11 mouse cellular contexts compared by ENCODE assay signal in the genomic region with DNA sequence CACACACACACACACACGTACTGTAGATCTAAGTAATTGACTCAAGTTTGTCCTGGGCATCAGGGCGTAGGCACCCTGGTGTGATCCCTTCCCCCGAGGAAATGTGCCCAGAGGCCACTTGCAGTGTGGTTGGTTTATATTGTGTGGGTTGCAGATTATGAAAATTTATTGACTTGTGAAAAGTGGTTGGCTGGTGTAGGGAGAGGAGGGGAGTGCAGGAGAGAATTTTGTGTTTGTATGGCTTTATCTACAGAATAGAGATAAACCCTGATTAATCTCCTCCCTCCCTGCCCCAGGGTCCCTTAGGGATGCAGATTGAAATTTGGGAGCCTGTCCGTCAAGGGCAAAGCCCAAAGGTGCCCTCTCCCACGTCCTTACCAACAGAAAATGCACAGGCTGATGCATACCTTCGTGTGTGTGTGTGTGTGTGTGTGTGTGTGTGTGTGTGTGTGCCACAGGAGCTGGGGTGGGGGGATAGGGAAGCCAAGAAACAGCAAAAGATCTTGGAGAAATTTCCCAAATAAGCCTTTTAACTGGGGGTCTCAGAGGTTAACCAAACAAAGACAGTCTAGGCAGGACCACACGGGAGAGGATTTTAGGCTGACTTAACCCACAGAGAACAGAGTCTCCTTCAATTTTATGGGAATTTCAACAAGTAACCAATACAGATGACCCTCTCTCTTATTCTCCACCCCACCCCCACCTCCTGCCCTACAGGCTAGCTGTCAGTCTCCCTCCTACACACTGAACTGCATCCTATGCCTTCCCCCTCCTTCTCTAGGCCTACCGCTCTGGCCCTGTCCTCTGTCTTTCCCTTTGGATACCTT. TPM values are rescaled to one million over a fixed set of nuclear protein-coding genes. Genes with fewer than 3 reads are reported as not detected.
A peak's percentile ranks its signal among the peaks of the same experiment; 100 is the strongest.
DNase-seq lines count a peak whose midpoint lies in the region; ATAC-seq lines count a peak whose summit lies in the region.
"Had no signal": no experiment of that assay in that cellular context is flagged by ENCODE, and none has a peak within 500 bp of the region (broad histone marks: within the 10 kb centered on the region; RNA-seq: fewer than 3 reads in every experiment).

No protein-coding gene starts in this region.

- H3K4me2 ChIP-seq in heart, embryonic 11.5 days: no peak overlapping the region; the same call in 1 of the 2 replicates
- H3K4me2 ChIP-seq in embryonic facial prominence, embryonic 12.5 days (replicated peaks): peak overlapping the region; percentile 85
- H3K4me2 ChIP-seq in intestine, embryonic 15.5 days (replicated peaks): peak overlapping the region; percentile 84
- peak overlapping the region; percentile 59 for H3K4me2 ChIP-seq in neural tube, embryonic 13.5 days

- H3K27me3 ChIP-seq in heart, embryonic 11.5 days (ENCODE audit: control insufficient read depth, insufficient read depth, low read length): peaks cover 90% of the 10 kb centered on the region
- H3K27me3 ChIP-seq in embryonic facial prominence, embryonic 12.5 days: peaks cover 85% of the 10 kb centered on the region
- peaks cover 80% of the 10 kb centered on the region for H3K27me3 ChIP-seq in intestine, embryonic 15.5 days (replicated peaks)
- H3K27me3 ChIP-seq in neural tube, embryonic 13.5 days: peaks cover 99% of the 10 kb centered on the region

- no peaks in the 10 kb centered on the region for H3K36me3 ChIP-seq in heart, embryonic 11.5 days (ENCODE audit: control insufficient read depth, insufficient read depth, low read length)
- no peaks in the 10 kb centered on the region for H3K36me3 ChIP-seq in embryonic facial prominence, embryonic 12.5 days
- no peaks in the 10 kb centered on the region for H3K36me3 ChIP-seq in intestine, embryonic 15.5 days
- no peaks in the 10 kb centered on the region for H3K36me3 ChIP-seq in neural tube, embryonic 13.5 days

- ATAC-seq in heart, embryonic 11.5 days (replicated peaks; ENCODE audit: insufficient number of reproducible peaks, low FRiP score, low TSS enrichment): no peak
- no peak for ATAC-seq in embryonic facial prominence, embryonic 12.5 days (ENCODE audit: insufficient number of reproducible peaks, insufficient read depth, low FRiP score, low TSS enrichment)
- no peak for ATAC-seq in intestine, embryonic 15.5 days
- no peak for ATAC-seq in neural tube, embryonic 13.5 days (ENCODE audit: low read depth)

- no peak for DNase-seq in heart, postnatal 10 days
- no peak for DNase-seq in layer of hippocampus, adult 9-11 months
- no peak for DNase-seq in frontal cortex, adult 2 months (ENCODE audit: extremely low spot score in 1 of 2, low spot score in 1 of 2)
- DNase-seq in left cerebral cortex, postnatal 10 days (ENCODE audit: extremely low spot score in 1 of 2, low spot score in 2 of 2): no peak
- DNase-seq: cerebellum, postnatal 14 days; layer of hippocampus, postnatal 36 days had no signal

- 12% methylated on average over 8 of the region's 8 CpGs for WGBS in heart, embryonic 11.5 days (ENCODE audit: insufficient replicate concordance)
- WGBS in embryonic facial prominence, embryonic 12.5 days: 6% methylated on average over 8 of the region's 8 CpGs
- 11% methylated on average over 8 of the region's 8 CpGs for WGBS in intestine, embryonic 15.5 days
- WGBS in neural tube, embryonic 13.5 days: 8% methylated on average over 8 of the region's 8 CpGs

- no peak overlapping the region for H3K9ac ChIP-seq in heart, embryonic 11.5 days (ENCODE audit: low read depth, low read length)
- H3K9ac ChIP-seq in embryonic facial prominence, embryonic 12.5 days: peak overlapping the region; percentile 79
- peak overlapping the region; percentile 62 for H3K9ac ChIP-seq in intestine, embryonic 15.5 days
- H3K9ac ChIP-seq in neural tube, embryonic 13.5 days: peak overlapping the region; percentile 59

- peaks cover 24% of the 10 kb centered on the region for H3K4me1 ChIP-seq in heart, embryonic 11.5 days (ENCODE audit: control insufficient read depth, insufficient read depth, low read length)
- peaks cover 37% of the 10 kb centered on the region for H3K4me1 ChIP-seq in embryonic facial prominence, embryonic 12.5 days
- peaks cover 23% of the 10 kb centered on the region for H3K4me1 ChIP-seq in intestine, embryonic 15.5 days (replicated peaks)
- peaks cover 44% of the 10 kb centered on the region for H3K4me1 ChIP-seq in neural tube, embryonic 13.5 days (replicated peaks)

- H3K9me3 ChIP-seq in heart, embryonic 11.5 days (replicated peaks; ENCODE audit: control insufficient read depth, low read length): no peaks in the 10 kb centered on the region
- H3K9me3 ChIP-seq in embryonic facial prominence, embryonic 12.5 days: no peaks in the 10 kb centered on the region
- no peaks in the 10 kb centered on the region for H3K9me3 ChIP-seq in intestine, embryonic 15.5 days
- no peaks in the 10 kb centered on the region for H3K9me3 ChIP-seq in neural tube, embryonic 13.5 days

- H3K27ac ChIP-seq in heart, embryonic 11.5 days (ENCODE audit: low read depth, low read length): no peak overlapping the region
- H3K27ac ChIP-seq in embryonic facial prominence, embryonic 12.5 days: peak overlapping the region; percentile 91
- peak overlapping the region; percentile 32; the same call in 1 of the 2 replicates for H3K27ac ChIP-seq in intestine, embryonic 15.5 days
- H3K27ac ChIP-seq in neural tube, embryonic 13.5 days (replicated peaks): no peak overlapping the region

- intact Hi-C loops in heart, postnatal 10 days (cut with DNase I): loop anchor here (5.0 to 10.0 kb wide), 2 partner anchors 641 to 1063 kb away; no protein-coding TSS in a partner anchor
- intact Hi-C loops in left cerebral cortex, postnatal 10 days (cut with DNase I): loop anchor here (10.0 kb wide), 1 partner anchor 177 kb away; a partner anchor contains a TSS

- peak overlapping the region; percentile 53; the same call in 1 of the 2 replicates for H3K4me3 ChIP-seq in heart, embryonic 11.5 days (ENCODE audit: low read depth, low read length)
- peak overlapping the region; percentile 51 for H3K4me3 ChIP-seq in embryonic facial prominence, embryonic 12.5 days
- peak overlapping the region; percentile 60 for H3K4me3 ChIP-seq in intestine, embryonic 15.5 days (replicated peaks)
- H3K4me3 ChIP-seq in neural tube, embryonic 13.5 days: peak overlapping the region; percentile 42

RNA-seq across cellular contexts. Expression of a gene that starts 2.5 kb away (rescaled TPM):
- 1.1 and 1.7 TPM in 2 replicates for polyA plus RNA-seq in heart, embryonic 11.5 days (2014; fragmentation: Nextera tagmentation; extraction: Ambion mirVana)
- under 1 TPM in 1 of 2 experiments, not detected in 1; 0.10 TPM for total RNA-seq in heart, postnatal 10 days (2021)
- 21.4 and 25.8 TPM in 2 replicates for polyA plus RNA-seq in embryonic facial prominence, embryonic 12.5 days (2016; fragmentation: Nextera tagmentation; extraction: Ambion mirVana)
- 17.7 and 20.1 TPM in 2 replicates for polyA plus RNA-seq in intestine, embryonic 15.5 days (2015; fragmentation: Nextera tagmentation; extraction: Ambion mirVana)
- polyA plus RNA-seq in neural tube, embryonic 13.5 days (2015; fragmentation: Nextera tagmentation; extraction: Ambion mirVana): 5.0 and 5.5 TPM in 2 replicates
- polyA plus RNA-seq in frontal cortex, adult 2 months (2012; rRNA removed): 5.8 and 6.6 TPM in 2 replicates
- 10 to 100 TPM in 1 of 2 experiments, 1 to 10 TPM in 1; 8.2 to 10.2 TPM for total RNA-seq in left cerebral cortex, postnatal 10 days (2021)
- polyA plus RNA-seq: testis, adult 2 months had no signal

Comparison
In these comparisons a context has a peak if more than half of its experiments do, and no peak if none do; other contexts are left out.
1. H3K27ac ChIP-seq: peak in embryonic facial prominence, embryonic 12.5 days (single experiment) and intestine, embryonic 15.5 days (single experiment); none in heart, embryonic 11.5 days (single experiment) and neural tube, embryonic 13.5 days (single experiment).
2. Peak in every context shown above with its lines, with median percentiles within 50 percentile points of each other: H3K4me3 ChIP-seq.